Mouse (Mus musculus): ENCODE measurements around the gene Syt11.
A peak's percentile ranks its signal among the peaks of the same experiment; 100 is the strongest.
"Not testable (repeated sequence)": the region's sequence is repeated elsewhere in the genome, so short reads cannot be mapped to it uniquely, and the experiment has no call there.

Gene Syt11

DNA sequence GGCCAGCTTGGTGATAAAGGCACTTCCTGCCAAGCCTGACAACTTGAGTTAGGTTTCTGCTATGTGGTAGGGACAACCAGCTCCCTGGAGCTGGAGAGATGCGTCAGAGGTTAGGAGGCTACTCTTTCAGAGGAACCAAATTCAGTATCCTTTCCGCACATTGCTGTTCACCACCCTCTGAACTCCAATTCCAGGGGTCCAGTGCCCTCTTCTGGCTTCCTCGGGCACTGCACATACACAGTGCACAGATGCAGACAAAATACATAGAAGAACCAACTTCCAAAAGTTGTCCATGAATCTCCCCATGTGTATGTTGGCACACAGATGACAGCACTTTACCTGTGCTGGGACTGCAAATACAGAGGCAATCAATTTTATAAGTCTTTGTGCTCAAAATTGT is 36.3 kb downstream of the Syt11 start:
- peak; percentile 65 for DNase-seq (ENCODE audit: low read depth, low spot score)

DNA sequence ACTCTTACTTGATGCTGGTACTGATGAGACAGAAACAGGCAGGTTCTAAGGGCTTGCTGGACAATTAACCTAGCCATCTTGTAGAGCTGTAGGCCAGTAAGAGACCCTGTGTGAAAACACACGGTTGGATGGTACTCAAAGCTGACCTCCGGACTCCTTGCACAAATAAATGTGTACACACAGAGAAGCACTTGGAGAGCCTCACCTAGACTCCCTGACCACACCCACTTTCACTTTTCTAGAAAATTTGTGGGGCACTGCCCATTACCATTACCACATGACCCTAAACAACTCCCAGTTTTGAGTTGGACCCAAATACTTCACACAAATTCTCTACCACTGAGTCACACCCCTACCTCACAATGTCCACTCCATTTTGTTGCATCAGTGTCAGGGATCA is 38.4 kb downstream of the Syt11 start:
- no peak for DNase-seq (ENCODE audit: low read depth, low spot score)

DNA sequence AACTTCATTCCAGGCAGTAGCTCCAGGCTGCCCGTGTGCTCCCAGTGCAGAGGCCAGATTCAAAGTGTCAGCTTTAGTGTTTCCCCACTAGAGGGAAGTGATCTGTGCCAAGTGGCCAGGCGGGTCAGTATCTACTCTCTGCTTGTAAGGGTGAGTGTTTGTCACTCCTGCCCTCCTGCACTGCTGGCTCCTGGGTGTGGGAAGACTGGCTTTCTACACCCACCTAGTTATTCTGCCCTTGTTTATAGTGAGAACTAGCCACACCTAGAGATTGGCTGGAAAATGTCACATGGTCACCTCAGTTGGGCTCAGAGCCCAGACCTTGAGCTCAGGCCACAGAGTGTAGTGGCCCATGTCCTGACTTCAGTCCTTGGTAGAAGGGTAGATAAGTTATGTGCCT is 55.9 kb downstream of the Syt11 start:
- DNase-seq (ENCODE audit: low read depth, low spot score) = no peak

DNA sequence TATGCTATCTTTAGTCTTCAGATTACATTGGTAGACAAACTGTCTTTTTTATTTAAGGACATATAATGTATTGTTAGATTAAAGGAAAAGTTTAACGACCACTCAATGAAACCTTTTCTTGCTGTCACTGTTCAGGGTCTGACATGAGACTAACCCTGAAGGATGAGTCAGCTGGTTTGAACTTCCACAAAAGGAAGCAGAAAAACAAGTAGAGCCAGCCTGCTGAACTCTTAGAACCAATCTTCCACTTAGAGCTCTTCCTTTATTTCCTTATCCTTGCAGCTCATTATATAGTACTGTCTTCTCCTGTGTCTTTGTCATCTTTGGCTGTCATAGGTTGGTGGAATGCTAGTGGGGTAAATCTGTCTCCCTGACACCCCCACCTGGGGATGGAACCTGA is 57.1 kb downstream of the Syt11 start:
- no peak for DNase-seq (ENCODE audit: low read depth, low spot score)

DNA sequence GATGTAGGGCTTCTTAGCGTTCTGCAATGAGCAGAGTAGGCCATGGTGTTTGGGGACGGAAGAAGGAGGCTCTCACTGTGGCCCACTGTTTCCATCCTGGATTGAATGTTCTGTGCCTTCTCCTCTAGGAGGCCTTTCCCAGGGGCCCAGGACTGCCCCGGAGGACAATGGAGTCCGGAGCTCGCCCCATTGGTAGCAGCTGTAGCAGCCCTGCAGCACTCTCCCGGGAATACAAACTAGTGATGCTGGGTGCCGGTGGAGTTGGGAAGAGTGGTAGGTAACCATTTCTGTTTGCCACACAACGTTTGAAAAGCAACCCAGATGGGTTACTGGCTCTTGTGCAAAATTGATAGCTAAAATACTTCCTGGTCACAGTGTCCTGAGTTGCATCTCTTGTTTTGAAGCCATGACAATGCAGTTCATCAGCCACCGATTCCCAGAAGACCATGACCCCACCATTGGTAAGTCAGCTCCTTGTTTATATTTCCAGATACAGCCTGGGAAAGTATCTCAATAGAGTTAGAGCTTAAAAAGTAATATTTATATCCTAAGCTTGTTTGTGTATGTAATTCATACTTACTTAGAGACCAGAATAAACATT is 57.7 kb downstream of the Syt11 start:
- DNase-seq (ENCODE audit: low read depth, low spot score) = no peak

DNA sequence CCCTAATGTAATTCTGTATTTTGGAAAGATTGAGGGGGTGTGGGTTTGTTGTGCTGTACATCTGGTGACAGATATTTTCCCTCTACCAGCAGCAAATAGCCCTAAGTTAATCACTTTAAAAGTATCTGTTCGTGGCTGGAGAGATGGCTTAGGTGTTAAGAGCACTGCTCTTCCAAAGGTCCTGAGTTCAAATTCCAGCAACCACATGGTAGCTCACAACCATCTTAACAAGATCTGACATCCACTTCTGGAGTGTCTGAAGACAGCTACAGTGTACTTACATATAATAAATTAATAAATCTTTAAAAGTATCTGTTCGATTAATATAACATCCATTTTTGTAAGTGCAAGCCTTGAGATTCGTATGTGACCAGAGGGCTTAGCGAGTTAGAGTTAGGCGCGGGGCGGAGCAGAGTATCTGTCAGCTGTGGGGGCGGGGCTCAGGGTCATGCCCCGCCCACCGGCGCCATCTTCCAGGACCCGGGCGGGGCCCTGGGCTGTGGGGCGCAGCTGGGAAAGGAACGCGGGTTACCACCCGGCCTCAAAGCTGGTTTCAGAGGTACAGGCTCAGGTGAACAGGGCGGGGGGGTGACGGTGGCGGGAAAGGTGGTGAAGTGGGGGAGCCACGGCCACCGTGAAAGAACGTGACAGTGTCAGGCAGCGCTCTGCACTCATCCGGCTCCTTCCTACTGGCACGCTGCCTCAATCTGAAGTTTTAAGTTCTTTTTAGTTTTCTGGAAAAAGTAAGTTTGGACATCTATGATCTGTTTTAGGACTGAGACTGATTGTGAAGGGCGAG is 58.4 kb downstream of the Syt11 start, which contains the start of gene Rit1:
Gene Rit1 (plus strand): TSS at position 440 of the 799 bp plus-strand sequence.
- DNase-seq (ENCODE audit: low read depth, low spot score) = peak; percentile 92

DNA sequence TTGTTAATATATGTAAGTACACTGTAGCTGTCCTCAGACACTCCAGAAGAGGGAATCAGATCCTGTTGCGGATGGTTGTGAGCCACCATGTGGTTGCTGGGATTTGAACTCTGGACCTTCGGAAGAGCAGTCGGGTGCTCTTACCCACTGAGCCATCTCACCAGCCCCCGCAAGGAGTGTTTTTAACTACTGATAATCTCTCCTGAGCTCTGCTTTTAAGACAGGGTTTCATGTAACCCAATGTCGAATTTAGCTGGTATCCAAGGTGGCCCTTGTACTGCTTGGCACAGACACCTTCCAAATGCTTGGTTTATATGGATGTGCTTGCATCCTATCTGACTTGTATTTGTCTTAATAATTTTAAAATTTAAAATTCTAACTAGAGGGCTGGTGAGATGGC is 59.2 kb downstream of the Syt11 start:
- not testable (repeated sequence) for DNase-seq (ENCODE audit: low read depth, low spot score)

DNA sequence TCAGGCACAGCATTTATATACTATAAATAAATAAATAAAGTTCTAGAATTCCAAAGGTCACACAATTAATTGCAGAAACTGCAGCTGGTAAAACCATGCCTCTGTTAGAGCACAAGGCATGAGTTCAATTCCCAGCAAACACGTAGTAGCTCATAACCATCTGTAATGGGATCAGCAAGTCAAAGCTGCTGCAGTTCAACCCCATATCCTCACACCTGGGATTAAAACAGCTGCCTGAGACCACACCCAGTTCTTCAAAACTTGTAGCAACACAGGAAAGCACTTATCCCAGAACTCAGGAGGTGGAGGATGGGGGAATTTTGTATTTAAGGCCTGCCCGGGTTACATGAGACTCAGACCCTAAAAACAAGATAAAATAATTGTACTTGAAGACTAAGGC is 60.2 kb downstream of the Syt11 start:
- no peak for DNase-seq (ENCODE audit: low read depth, low spot score)

DNA sequence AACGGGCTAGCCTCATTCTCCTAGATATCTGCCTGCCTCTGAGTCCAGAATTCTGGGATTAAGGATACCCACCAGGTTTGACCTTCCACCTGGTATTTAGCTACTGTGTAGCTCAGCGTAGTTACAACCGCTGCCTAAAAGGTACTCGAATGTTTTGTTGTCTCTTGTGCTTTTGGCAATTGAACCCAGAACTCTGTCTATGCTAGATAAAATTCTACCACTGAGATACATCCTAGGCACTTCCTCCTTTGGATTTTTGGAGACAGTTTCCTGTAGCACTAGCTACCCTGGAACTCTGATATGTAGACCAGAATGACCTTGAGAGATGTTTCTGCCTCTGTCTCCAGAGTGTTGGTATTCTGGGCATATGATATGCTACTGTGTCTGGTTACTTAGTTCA is 61.3 kb downstream of the Syt11 start:
- no peak for DNase-seq (ENCODE audit: low read depth, low spot score)

DNA sequence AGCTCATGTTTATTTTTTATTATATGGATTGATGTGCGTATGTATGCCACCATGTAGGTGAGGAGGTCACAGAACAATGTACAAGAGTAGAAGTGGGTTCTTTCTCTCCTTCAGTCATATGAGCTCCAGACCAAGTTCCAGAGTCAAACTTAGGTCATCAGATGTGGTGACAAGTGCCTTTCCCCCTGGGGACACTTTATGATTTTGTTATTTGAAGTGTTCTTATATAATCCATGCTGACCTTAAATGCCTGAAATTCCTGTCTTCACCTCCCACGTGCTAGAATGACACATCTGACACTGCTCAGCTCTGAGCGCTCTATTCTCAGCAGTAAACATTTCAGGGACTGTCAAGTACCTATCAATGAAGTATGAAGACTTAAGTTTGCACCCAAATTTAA is 73.7 kb downstream of the Syt11 start:
- DNase-seq (ENCODE audit: low read depth, low spot score) = no peak

DNA sequence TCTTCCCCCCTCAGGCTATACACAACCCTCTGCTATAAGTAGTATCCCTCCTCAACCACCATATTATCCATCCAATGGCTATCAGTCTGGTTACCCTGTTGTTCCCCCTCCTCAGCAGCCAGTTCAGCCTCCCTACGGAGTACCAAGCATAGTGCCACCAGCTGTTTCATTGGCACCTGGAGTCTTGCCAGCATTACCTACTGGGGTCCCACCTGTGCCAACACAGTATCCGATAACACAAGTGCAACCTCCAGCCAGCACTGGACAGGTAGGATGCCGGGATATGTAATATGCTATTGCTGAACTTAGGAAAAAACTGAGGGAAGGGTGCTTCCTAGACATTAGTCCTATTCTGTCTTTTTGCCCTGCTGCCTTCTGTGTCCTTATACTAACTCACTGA is 74.7 kb downstream of the Syt11 start:
- no peak for DNase-seq (ENCODE audit: low read depth, low spot score)

DNA sequence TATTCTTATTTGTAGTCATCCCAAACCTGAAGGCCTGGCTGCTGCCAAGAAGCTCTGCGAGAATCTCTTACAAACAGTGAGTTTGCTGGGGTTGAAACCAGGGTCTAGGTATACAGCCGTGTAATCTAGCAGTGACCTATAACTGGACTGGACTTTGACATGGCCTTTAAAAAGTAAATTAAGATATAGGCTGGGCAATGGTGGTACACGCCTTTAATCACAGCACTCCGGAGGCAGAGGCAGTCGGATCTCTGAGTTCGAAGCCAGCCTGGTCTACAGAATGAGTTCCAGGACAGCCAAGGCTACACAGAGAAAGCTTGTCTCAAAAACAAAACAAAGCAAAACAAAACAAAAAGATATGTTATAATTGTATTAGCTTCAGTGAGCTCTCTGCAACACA is 76.1 kb downstream of the Syt11 start:
- no peak for DNase-seq (ENCODE audit: low read depth, low spot score)

DNA sequence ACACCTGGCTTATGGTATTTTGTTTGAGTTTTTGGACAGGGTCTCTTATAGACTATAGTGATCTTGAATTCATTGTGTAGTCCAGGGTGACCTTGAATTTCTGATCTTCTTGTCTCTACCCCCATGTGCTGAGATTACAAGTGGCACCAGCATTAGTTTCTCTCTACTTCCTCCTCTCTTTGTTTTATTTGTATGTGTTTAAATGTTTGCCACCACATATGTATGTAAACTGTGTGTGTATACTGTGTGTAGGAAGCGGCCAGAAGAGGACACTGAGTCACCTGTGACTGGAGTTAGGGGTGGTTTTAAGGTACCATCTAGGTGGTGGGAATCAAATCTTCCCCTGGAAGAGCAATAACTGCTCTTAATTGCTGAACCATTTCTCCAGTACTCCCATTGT is 76.9 kb downstream of the Syt11 start:
- no peak for DNase-seq (ENCODE audit: low read depth, low spot score)

DNA sequence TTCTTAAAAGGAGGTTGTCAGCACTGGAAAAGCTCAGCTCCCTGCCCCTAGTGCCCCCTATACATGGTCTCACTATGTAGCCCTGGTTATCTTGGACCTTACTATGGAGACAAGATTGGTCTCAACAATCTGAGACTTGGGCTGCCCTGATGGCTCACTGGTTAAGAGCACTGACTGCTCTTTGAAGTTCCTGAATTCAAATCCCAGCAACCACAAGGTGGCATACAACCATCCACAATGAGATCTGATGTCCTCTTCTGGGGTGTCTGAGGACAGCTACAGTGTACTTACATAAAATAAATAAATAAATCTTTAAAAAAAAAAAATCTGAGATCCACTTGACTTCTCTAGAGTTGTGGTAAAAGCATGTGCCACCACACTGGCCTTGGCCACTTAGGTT is 79.4 kb downstream of the Syt11 start:
- DNase-seq (ENCODE audit: low read depth, low spot score) = no peak

Data from CD4-positive helper T cell, adult 2 months (primary cell).